Mouse (Mus musculus): ENCODE measurements around the gene Srrt. TPM values are rescaled to one million over a fixed set of nuclear protein-coding genes. Genes with fewer than 3 reads are reported as not detected.

Srrt gene
- total and polyA plus RNA-seq, 3 experiments: 60.5 to 66.4 (median 63.9) TPM

GRCm38 (mm10) chr5:137264787-137265186 is 42.7 kb downstream of the Srrt start:
- Histone ChIP-seq H3K27ac (no peak overlapping the region), H3K27me3 (ENCODE audit: control insufficient read depth, insufficient read depth, low read length) (no peaks in the 10 kb centered on the region), H3K79me2 (replicated peaks; ENCODE audit: control insufficient read depth, insufficient read depth, low read length) (no peaks in the 10 kb centered on the region), H3K9ac (ENCODE audit: low read depth, low read length) (no peak overlapping the region), H3K4me1 (ENCODE audit: control insufficient read depth, insufficient read depth, low read length) (no peaks in the 10 kb centered on the region), H3K4me3 (no peak overlapping the region), H3K36me3 (ENCODE audit: control insufficient read depth, insufficient read depth, low read length) (no peaks in the 10 kb centered on the region)
- 91% methylated on average over 11 of the region's 11 CpGs for WGBS
- intact Hi-C loops (cut with DNase I): no loop called here
- TF ChIP-seq CTCF (IDR thresholded peaks at IDR 0.05) (no peak), POLR2A (IDR thresholded peaks at IDR 0.05; ENCODE audit: insufficient read depth, low read depth, low read length) (no peak), EP300 (IDR thresholded peaks at IDR 0.05; ENCODE audit: insufficient read depth, low read depth, low read length) (no peak)
- DNase-seq: no peak

DNA sequence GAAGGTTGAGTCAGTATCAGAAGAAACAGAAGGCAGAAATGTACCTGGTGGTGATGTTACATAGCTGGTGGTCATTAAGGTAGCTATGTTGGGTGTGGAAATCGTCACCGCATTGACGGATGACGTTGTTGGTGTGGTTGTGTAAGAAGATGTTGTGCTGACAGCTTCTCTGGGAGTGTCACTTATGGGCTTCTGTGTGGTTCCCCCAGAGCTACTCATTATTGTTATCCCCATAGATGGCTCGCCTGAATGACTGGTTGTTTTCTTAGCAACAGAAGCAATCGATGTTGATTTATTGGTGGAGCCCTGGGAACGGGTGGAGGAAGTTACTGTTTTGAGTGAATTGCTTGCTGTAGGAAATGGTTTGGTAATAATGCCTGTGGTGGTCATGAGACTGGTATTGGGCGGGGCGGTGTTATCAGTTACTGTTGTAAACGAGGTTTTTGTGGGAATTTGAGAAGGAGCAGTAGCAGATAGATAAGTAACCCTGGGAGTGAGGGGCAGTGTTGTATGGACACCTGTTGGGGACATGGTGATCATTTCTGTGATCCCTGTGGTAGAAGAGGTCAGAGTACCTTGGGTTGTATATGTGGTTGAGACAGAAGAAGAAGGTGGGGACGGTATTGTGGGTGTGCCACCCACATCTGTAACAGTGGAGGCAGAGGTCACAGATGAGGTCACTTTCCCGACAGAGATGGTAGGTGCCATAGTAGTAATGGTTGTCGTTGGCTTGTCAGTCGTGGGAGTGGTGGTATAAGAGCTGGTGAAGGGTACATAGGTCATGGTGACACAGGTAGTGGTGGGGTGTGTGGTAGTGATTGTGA is 43.4 kb downstream of the Srrt start:
- no peak for TF ChIP-seq EP300 (IDR thresholded peaks at IDR 0.05; ENCODE audit: insufficient read depth, low read depth, low read length)
- TF ChIP-seq POLR2A (IDR thresholded peaks at IDR 0.05; ENCODE audit: insufficient read depth, low read depth, low read length): no peak
- TF ChIP-seq CTCF (IDR thresholded peaks at IDR 0.05): no peak
- DNase-seq: no peak
- intact Hi-C loops (cut with DNase I): no loop called here
- H3K27me3 ChIP-seq (ENCODE audit: control insufficient read depth, insufficient read depth, low read length): no peaks in the 10 kb centered on the region
- H3K4me3 ChIP-seq: no peak overlapping the region
- WGBS: 74% methylated on average over 14 of the region's 14 CpGs
- H3K79me2 ChIP-seq (replicated peaks; ENCODE audit: control insufficient read depth, insufficient read depth, low read length): no peaks in the 10 kb centered on the region
- H3K4me1 ChIP-seq (ENCODE audit: control insufficient read depth, insufficient read depth, low read length): no peaks in the 10 kb centered on the region
- H3K36me3 ChIP-seq (ENCODE audit: control insufficient read depth, insufficient read depth, low read length): no peaks in the 10 kb centered on the region
- H3K9ac ChIP-seq (ENCODE audit: low read depth, low read length): no peak overlapping the region
- H3K27ac ChIP-seq: no peak overlapping the region

Small RNA genes within 50 kb of the gene (microRNA-seq; reads per million reads assigned to microRNA genes)
- gene Mir7036 (0.56 to 0.77 reads per million in 2 experiments), gene Mir8116 (0.77 to 2.2 reads per million in 2 experiments)

Other genes starting within 250 kb of the Srrt start
- 10 to 100 TPM; 24.0 to 29.6 TPM for gene Serpine1, start 235.4 kb downstream of the Srrt start, total RNA-seq (2021)
- 21.9 and 41.8 TPM in 2 replicates for gene Serpine1, start 235.4 kb downstream of the Srrt start, polyA plus RNA-seq (2012; rRNA removed)
- gene Trim56, start 191.5 kb downstream of the Srrt start, total RNA-seq (2021): 10 to 100 TPM; 19.0 to 22.2 TPM
- gene Trim56, start 191.5 kb downstream of the Srrt start, polyA plus RNA-seq (2012; rRNA removed): 6.9 and 7.5 TPM in 2 replicates
- not detected for gene Muc3, start 158.4 kb downstream of the Srrt start, total RNA-seq (2021)
- not detected in 2 replicates for gene Muc3, start 158.4 kb downstream of the Srrt start, polyA plus RNA-seq (2012; rRNA removed)
- gene Muc3a, start 95.3 kb downstream of the Srrt start, total RNA-seq (2021): under 1 TPM; 0.16 to 0.37 TPM
- gene Muc3a, start 95.3 kb downstream of the Srrt start, polyA plus RNA-seq (2012; rRNA removed): 0.53 and 0.90 TPM in 2 replicates
- gene Ache, start 20.2 kb downstream of the Srrt start, total RNA-seq (2021): 1 to 10 TPM; 1.5 to 2.2 TPM
- 3.5 and 4.9 TPM in 2 replicates for gene Ache, start 20.2 kb downstream of the Srrt start, polyA plus RNA-seq (2012; rRNA removed)
- gene Ufsp1, start 13.0 kb downstream of the Srrt start, total RNA-seq (2021): 1 to 10 TPM; 8.1 to 8.8 TPM
- gene Ufsp1, start 13.0 kb downstream of the Srrt start, polyA plus RNA-seq (2012; rRNA removed): 11.8 and 12.8 TPM in 2 replicates
- 10 to 100 TPM; 12.5 to 13.6 TPM for gene Trip6, start 6.7 kb upstream of the Srrt start, total RNA-seq (2021)
- gene Trip6, start 6.7 kb upstream of the Srrt start, polyA plus RNA-seq (2012; rRNA removed): 23.5 and 24.2 TPM in 2 replicates
- 1 to 10 TPM; 1.7 to 2.2 TPM for gene Slc12a9, start 25.9 kb upstream of the Srrt start, total RNA-seq (2021)
- gene Slc12a9, start 25.9 kb upstream of the Srrt start, polyA plus RNA-seq (2012; rRNA removed): 6.0 and 8.9 TPM in 2 replicates
- gene Ephb4, start 42.4 kb upstream of the Srrt start, total RNA-seq (2021): 10 to 100 TPM; 45.9 to 53.9 TPM
- 35.2 and 51.8 TPM in 2 replicates for gene Ephb4, start 42.4 kb upstream of the Srrt start, polyA plus RNA-seq (2012; rRNA removed)
- gene Zan, start 169.4 kb upstream of the Srrt start, total RNA-seq (2021): not detected
- under 0.01 and 0.02 TPM in 2 replicates for gene Zan, start 169.4 kb upstream of the Srrt start, polyA plus RNA-seq (2012; rRNA removed)
- 10 to 100 TPM; 13.4 to 13.9 TPM for gene Pop7, start 194.8 kb upstream of the Srrt start, total RNA-seq (2021)
- gene Pop7, start 194.8 kb upstream of the Srrt start, polyA plus RNA-seq (2012; rRNA removed): 22.7 and 25.6 TPM in 2 replicates
- gene Gigyf1, start 210.9 kb upstream of the Srrt start, total RNA-seq (2021): 10 to 100 TPM; 24.4 to 29.1 TPM
- gene Gigyf1, start 210.9 kb upstream of the Srrt start, polyA plus RNA-seq (2012; rRNA removed): 19.6 and 21.0 TPM in 2 replicates
- gene Epo, start 225.6 kb upstream of the Srrt start, total RNA-seq (2021): not detected
- gene Epo, start 225.6 kb upstream of the Srrt start, polyA plus RNA-seq (2012; rRNA removed): not detected in 2 replicates
- 100 to 1,000 TPM; 222 to 249 TPM for gene Gnb2, start 225.8 kb upstream of the Srrt start, total RNA-seq (2021)
- 395 and 448 TPM in 2 replicates for gene Gnb2, start 225.8 kb upstream of the Srrt start, polyA plus RNA-seq (2012; rRNA removed)
- gene Actl6b, start 245.8 kb upstream of the Srrt start, total RNA-seq (2021): not detected
- gene Actl6b, start 245.8 kb upstream of the Srrt start, polyA plus RNA-seq (2012; rRNA removed): 0.32 TPM in 1 of 2 replicates, not detected in the other

All from heart, adult 2 months (tissue).